Mouse (Mus musculus): Measurements from ENCODE around the gene Foxd2.

GRCm38 (mm10) chr4:114863166-114863565 is 45.5 kb downstream of the Foxd2 start:
- TF ChIP-seq CTCF (IDR thresholded peaks at IDR 0.05) (no peak), POLR2A (IDR thresholded peaks at IDR 0.05; ENCODE audit: insufficient read depth, low read depth, low read length) (no peak)

Data from heart, adult 2 months (tissue).